Mouse (Mus musculus) lung, postnatal 25 days (tissue): ENCODE data around the gene Defb5.
"Not testable (repeated sequence)": the region's sequence is repeated elsewhere in the genome, so short reads cannot be mapped to it uniquely, and the experiment has no call there.

Source experiments
- DNase-seq: peaks from one replicate; pipeline ENCODE4 v3.0.0; 2022; ENCODE audit warnings: low spot score

The Defb5 gene

GRCm38 (mm10) chr8:19247280-19247679 is at the start of gene Defb5:
TSS of gene Defb5 (plus strand) at chr8:19247580.
- DNase-seq: no peak

DNA sequence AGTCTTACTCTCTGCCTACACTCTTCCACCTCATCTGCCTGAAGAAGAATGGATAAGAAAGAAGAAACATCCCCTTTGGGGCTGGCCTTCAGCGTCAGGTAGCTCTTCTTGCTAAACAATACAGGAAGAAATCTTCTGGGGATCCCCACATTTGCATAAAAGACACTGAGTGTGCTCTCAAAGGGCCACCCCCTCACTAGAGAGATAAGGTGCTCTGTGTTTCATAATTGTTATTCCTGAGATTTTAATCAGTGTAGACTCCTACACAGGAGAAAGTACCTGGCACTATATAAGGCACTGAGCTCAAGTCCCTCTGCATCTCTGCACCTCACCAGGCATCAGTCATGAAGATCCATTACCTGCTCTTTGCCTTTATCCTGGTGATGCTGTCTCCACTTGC is 22.2 kb upstream of the Defb5 start, which contains the start of gene Defb6:
Defb6 (plus strand) TSS at position 318 of the 400 bp plus-strand sequence.
- DNase-seq: no peak

DNA sequence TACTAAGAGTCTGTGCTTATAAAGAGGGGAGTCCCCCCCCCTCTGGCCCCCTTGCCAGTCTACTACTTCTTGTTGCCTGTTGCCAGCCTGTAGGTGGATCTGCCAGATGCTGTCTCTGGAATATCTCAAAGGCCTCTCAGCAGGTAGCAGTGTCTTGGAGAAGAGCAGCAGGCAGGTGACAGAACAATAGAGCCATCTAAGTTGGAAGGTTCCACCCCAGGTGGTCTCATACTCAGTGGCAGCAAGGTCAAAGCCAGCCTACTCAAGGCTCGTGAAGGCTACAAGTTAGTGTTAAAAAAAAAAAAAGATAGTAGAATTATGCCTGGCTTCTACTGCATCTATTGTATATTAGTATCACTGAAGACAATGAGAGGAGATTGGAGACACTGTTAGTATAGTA is 9.3 kb upstream of the Defb5 start:
- no peak for DNase-seq

- DNase-seq: no peak
Measured at GRCm38 (mm10) chr8:19239616-19240015, 7.8 kb upstream of the Defb5 start, which contains the start of gene Defb46. TSS of gene Defb46 (plus strand) at chr8:19239916.

DNA sequence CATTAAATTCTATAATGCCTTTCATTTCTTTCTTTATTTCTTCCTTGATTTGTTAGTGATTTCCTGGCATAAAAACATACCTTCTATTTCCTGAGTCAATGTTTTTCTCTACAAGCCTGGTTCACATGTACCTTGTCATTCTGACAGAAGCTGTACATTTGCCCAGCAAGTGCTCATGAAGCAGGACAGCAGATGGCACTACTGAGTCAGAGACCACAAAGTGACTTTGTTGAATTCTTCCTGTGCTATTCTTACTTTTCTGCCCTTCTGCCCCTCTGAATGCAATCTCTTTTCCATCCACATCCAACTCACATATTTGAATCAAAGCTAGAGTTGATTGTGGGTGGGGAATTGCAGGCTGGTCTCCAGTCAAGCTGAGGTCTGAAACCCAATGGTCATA is 10.8 kb downstream of the Defb5 start:
- no peak for DNase-seq

DNA sequence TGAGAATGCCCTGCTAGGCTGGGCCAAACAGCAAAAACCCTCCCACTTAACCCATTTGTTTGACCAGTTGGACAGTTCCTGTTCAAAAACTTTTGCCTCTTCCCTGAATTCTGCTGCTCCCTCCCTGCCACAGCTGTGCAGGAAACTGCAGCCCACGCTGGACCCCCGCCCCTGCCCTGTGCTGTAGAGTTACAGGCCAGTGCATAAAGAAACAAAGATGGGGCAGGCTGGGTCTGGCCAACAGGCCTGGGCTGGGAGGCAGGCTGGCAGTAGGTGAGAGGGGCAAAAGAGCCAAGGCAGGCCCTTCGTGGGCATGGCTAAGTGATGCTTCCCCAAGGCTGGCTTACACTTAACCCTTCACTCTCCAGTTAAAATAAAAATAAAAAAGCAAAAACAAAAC is 12.3 kb downstream of the Defb5 start:
- DNase-seq: no peak

DNA sequence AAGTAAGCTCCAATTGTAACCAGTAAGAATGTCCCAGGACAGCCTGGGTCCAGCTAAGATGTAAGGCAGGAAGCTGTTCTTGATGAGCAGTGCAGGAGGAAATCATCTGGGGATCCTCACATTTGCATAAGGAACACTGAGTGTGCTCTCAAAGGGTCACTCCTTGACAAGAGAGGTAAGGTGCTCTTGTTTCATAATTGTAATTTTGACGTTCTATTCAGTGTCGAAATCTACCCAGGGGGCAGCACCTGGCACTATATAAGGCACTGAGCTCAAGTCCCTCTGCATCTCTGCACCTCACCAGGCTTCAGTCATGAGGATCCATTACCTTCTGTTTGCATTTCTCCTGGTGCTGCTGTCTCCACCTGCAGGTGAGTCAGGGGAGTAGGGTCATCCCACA is 45.7 kb downstream of the Defb5 start, which contains the start of gene Defb3:
Defb3 (plus strand) TSS at position 301 of the 400 bp plus-strand sequence.
- not testable (repeated sequence) for DNase-seq

GRCm38 (mm10) chr8:19298361-19298760 is 51.0 kb downstream of the Defb5 start:
- DNase-seq: not testable (repeated sequence)
